Mouse (Mus musculus) midbrain, embryonic 11.5 days (tissue): ENCODE data around the gene Tnfaip8l3. TPM values are rescaled to one million over a fixed set of nuclear protein-coding genes. Genes with fewer than 3 reads are reported as not detected.

ENCODE experiments used
- ATAC-seq: fragments of 200-750 bp; cut with Nextera tagmentation; 2 replicates; pipeline ENCODE4 v1.8.0; 2017; ENCODE audit warnings: moderate TSS enrichment, moderate library complexity; ENCODE audit not compliant: low FRiP score
- DNase-seq: peaks from one replicate; pipeline ENCODE4 v3.0.0; 2015; ENCODE audit warnings: low spot score; ENCODE audit errors: missing footprints
- H3K27ac ChIP-seq: fragments of 300-500 bp; sonication (generic); 2 replicates; pipeline ENCODE4 v1.5.1; 2014; ENCODE audit warnings: low read depth, low read length
- H3K27me3 ChIP-seq: fragments of 300-500 bp; sonication (generic); 2 replicates; pipeline ENCODE4 v1.6.1; 2014; ENCODE audit warnings: mild to moderate bottlenecking, low read length, moderate library complexity, mixed read lengths; ENCODE audit not compliant: control insufficient read depth, insufficient read depth
- H3K36me3 ChIP-seq: fragments of 300-500 bp; sonication (generic); 2 replicates; pipeline ENCODE4 v1.6.1; 2014; ENCODE audit warnings: mild to moderate bottlenecking, low read length, moderate library complexity, mixed read lengths; ENCODE audit not compliant: control insufficient read depth, insufficient read depth
- H3K4me1 ChIP-seq: fragments of 300-500 bp; sonication (generic); 2 replicates; pipeline ENCODE4 v1.6.1; 2014; ENCODE audit warnings: low read length; ENCODE audit not compliant: control insufficient read depth, insufficient read depth
- H3K4me2 ChIP-seq: fragments of 300-500 bp; sonication (generic); 2 replicates; pipeline ENCODE4 v1.6.1; 2014; ENCODE audit warnings: mild to moderate bottlenecking, moderate library complexity
- H3K4me3 ChIP-seq: fragments of 300-500 bp; sonication (generic); 2 replicates; pipeline ENCODE4 v1.5.1; 2014; ENCODE audit warnings: low read depth, low read length
- H3K9ac ChIP-seq: fragments of 300-500 bp; sonication (generic); 2 replicates; pipeline ENCODE4 v1.6.1; 2014; ENCODE audit warnings: low read length
- H3K9me3 ChIP-seq: fragments of 300-500 bp; sonication (generic); 2 replicates; pipeline ENCODE4 v1.6.1; 2016; ENCODE audit warnings: low read length; ENCODE audit not compliant: control insufficient read depth
- WGBS: fragments of 180-500 bp; shearing (Covaris S2); extraction: QIAGEN DNeasy Blood & Tissue Kit; methylation state at CpG from one replicate; pipeline ENCODE4 v1.1.7; 2014; 5-methylcytosine and 5-hydroxymethylcytosine counted together
- polyA plus RNA-seq: library from polyadenylated mRNA; unstranded; fragments of >200 nt; fragmentation: Nextera tagmentation; extraction: Ambion mirVana; gene quantifications from 2 replicates; pipeline ENCODE4 v1.2.1, GENCODE M21; 2014

Tnfaip8l3 gene
- 0.11 and 0.28 TPM in 2 replicates for polyA plus RNA-seq

DNA sequence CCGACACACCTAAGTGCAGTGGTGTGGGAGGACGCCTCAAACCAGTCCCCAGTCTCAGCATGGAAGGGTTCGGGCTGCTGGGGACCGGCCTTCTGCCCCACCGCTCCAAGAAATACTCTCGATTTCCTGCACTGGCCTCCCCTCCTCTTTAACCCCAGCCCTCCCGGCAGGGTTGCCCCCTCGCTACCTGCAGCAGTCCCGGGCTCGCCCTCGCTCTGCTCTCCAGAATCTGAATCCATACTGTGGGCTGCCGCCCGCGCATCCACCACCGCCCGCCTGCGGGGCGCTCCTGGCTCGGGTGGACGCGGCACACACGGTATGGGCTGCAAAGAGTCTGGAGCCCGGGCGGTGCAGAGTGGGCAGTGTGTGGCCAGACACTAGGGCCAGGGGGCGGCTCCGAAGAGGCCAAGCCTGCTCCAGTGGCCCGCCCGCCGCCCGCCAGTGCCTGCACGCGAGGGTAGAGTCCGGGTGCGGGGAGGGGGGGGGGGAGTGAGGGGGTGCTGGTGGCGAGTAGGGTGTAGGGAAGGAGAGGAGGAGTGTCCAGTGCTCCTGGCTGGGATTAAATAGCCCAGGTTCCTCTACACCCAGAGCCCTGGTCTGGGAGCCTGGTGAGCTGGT is at the start of gene Tnfaip8l3:
Gene Tnfaip8l3 (minus strand): TSS at position 357 of the 618 bp plus-strand sequence.
- Histone ChIP-seq H3K27ac (no peak within 1 kb of the TSS), H3K36me3 (no peaks in the 10 kb centered on the region), H3K9ac (peak within 1 kb of the TSS; percentile 69), H3K4me1 (peaks cover 2% of the 10 kb centered on the region; the same call in 1 of the 2 replicates), H3K4me3 (peak within 1 kb of the TSS; percentile 50), H3K27me3 (peaks cover 4% of the 10 kb centered on the region; the same call in 1 of the 2 replicates), H3K4me2 (peak within 1 kb of the TSS; percentile 99), H3K9me3 (no peaks in the 10 kb centered on the region)
- DNase-seq, result peak; percentile 91
- peak; percentile 92 for ATAC-seq
- WGBS, result under 1% methylated on average over 29 of the region's 35 CpGs

DNA sequence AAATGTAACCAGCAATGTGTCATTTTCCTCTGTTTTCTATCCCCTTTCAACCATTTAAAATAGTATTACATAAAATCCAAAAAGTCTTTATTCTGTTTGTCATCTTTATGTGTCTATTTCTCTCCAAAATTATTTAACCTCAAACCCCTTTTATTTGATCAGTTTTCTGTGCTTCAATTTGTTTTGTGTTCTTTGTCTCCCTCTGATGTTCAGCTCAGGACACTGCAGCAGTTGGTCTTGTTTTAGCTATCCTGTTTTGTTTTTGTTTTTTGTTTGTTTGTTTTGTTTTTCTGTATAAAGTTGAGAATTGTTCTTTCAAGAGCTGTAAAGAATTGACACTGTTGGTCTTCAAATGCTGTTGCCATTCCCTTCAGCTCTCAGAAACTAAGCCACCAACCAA is 44.5 kb upstream of the Tnfaip8l3 start:
- H3K9me3 ChIP-seq, result no peaks in the 10 kb centered on the region; the same call in 1 of the 2 replicates
- H3K27me3 ChIP-seq, result no peaks in the 10 kb centered on the region
- H3K36me3 ChIP-seq, result no peaks in the 10 kb centered on the region
- no peak overlapping the region for H3K4me3 ChIP-seq
- H3K4me2 ChIP-seq, result no peak overlapping the region
- DNase-seq, result peak; percentile 84
- no peak for ATAC-seq
- H3K9ac ChIP-seq, result no peak overlapping the region
- no peaks in the 10 kb centered on the region for H3K4me1 ChIP-seq
- H3K27ac ChIP-seq, result no peak overlapping the region

DNA sequence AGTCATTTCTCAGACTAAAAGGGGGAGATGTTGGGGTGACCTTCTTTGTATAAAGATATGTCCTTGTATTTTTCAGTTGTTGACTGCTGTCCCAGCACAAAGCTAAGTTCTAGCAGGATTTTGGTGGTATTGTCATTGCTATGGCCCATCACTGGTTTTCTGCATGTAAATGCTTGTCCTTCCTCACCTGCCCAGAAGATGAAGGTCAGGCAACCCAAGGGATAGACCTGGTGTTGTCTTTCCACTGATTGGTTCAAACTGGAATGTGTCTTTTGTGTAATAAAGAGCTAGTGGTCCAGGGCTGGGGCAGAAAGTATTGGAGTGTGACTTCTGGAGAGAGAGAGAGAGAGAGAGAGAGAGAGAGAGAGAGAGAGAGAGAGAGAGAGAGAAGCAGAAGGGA is 30.4 kb upstream of the Tnfaip8l3 start:
- H3K4me2 ChIP-seq, result no peak overlapping the region
- ATAC-seq (no peak), DNase-seq (no peak)
- no peak overlapping the region for H3K4me3 ChIP-seq
- H3K27ac ChIP-seq, result no peak overlapping the region
- no peaks in the 10 kb centered on the region for H3K27me3 ChIP-seq
- H3K9me3 ChIP-seq, result peaks cover 3% of the 10 kb centered on the region; the same call in 1 of the 2 replicates
- H3K4me1 ChIP-seq, result no peaks in the 10 kb centered on the region
- H3K36me3 ChIP-seq, result no peaks in the 10 kb centered on the region
- no peak overlapping the region for H3K9ac ChIP-seq

DNA sequence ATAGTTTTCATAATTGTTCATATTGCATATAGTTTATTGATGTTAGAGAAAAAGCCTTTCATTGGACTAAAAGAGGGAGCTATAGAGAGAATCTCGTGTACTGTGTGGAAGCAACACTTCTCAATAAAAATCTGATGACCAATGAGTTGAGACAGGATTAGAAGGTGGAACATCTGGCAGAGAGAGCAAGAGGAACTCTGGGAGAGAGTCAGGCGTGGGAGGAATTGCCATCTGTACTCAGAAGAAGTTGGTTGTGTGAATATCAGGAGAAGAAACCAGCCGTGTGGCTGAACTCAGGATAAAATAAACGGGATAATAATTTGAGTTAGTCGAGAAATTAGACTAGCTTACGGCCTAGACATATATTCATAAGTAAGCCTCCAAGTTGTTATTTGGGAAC is 28.9 kb upstream of the Tnfaip8l3 start:
- no peak overlapping the region for H3K9ac ChIP-seq
- H3K36me3 ChIP-seq, result no peaks in the 10 kb centered on the region
- H3K27ac ChIP-seq, result no peak overlapping the region
- no peaks in the 10 kb centered on the region for H3K4me1 ChIP-seq
- H3K9me3 ChIP-seq, result no peaks in the 10 kb centered on the region
- no peaks in the 10 kb centered on the region for H3K27me3 ChIP-seq
- ATAC-seq (no peak), DNase-seq (no peak)
- H3K4me2 ChIP-seq, result no peak overlapping the region
- H3K4me3 ChIP-seq, result no peak overlapping the region
- WGBS, result 86% methylated on average over 6 of the region's 6 CpGs

DNA sequence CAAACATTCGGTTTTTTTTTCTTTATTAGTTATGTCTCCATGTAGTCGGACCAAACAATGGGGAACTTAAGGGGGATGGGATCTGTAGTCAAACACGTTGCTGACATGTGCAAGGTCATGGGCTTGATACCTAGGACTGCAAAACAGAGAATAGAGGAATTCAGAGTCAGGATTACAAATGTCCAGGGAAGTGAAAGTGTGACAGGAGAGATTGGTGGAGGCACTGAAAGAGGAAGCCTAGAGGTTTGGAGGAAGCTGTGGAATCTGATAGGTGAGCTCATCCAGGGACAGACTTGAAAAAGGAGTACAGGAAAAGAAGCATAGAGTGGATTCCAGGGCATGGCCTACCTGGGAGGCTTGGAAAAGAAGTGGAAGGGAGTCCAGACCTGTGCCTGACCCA is 16.1 kb upstream of the Tnfaip8l3 start:
- no peaks in the 10 kb centered on the region for H3K9me3 ChIP-seq
- H3K4me2 ChIP-seq, result no peak overlapping the region
- H3K27ac ChIP-seq, result no peak overlapping the region
- 77% methylated on average over 3 of the region's 3 CpGs for WGBS
- no peaks in the 10 kb centered on the region for H3K27me3 ChIP-seq
- no peaks in the 10 kb centered on the region for H3K4me1 ChIP-seq
- ATAC-seq (no peak), DNase-seq (no peak)
- no peak overlapping the region for H3K9ac ChIP-seq
- H3K4me3 ChIP-seq, result no peak overlapping the region
- no peaks in the 10 kb centered on the region for H3K36me3 ChIP-seq

DNA sequence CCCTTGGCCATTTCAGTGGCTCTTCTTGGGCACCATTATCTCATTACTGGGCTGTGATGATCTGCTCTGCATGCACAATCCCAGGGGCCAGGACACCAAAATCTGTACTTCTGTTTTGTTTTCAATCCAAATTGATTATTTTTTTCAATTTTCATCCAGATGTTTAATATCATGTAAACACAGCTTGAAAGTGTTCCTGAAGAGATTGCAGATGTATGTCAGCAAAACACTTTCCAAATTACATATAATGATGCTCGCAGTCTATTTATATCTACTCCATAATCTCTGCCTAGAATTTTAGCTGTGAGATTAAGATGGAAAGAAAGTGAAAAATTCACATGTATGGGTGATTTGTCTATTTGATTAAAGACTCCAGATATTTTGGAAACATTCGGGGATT is 9.6 kb upstream of the Tnfaip8l3 start:
- DNase-seq (no peak), ATAC-seq (no peak)
- H3K36me3 ChIP-seq, result no peaks in the 10 kb centered on the region
- H3K9ac ChIP-seq, result no peak overlapping the region
- no peak overlapping the region for H3K4me3 ChIP-seq
- no peak overlapping the region for H3K27ac ChIP-seq
- WGBS, result 82% methylated on average over 2 of the region's 2 CpGs
- no peaks in the 10 kb centered on the region for H3K4me1 ChIP-seq
- H3K27me3 ChIP-seq, result no peaks in the 10 kb centered on the region
- no peaks in the 10 kb centered on the region for H3K9me3 ChIP-seq
- H3K4me2 ChIP-seq, result no peak overlapping the region

DNA sequence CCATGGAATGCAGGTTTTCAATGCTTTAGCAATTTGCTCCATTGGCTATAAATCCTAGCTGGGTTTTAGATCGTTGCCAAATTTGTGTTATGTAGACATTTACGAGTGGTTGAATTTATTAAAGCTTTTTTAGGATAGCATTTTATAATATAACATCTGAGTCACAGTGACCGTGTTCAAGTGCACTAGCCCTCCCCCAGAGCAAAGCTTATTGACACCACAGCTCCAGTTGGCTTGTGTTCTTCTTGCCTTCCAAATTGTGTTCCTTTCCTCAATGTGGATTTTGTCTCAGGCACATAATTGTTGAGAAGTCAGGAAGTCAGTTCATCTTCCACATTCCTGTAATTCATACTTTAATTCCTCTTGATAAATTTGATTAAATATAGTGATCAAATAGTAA is 6.7 kb upstream of the Tnfaip8l3 start:
- 84% methylated on average over 3 of the region's 3 CpGs for WGBS
- Histone ChIP-seq H3K27ac (no peak overlapping the region), H3K27me3 (no peaks in the 10 kb centered on the region), H3K36me3 (no peaks in the 10 kb centered on the region), H3K4me2 (no peak overlapping the region), H3K9ac (no peak overlapping the region), H3K4me3 (no peak overlapping the region), H3K4me1 (no peaks in the 10 kb centered on the region), H3K9me3 (no peaks in the 10 kb centered on the region)
- ATAC-seq (no peak), DNase-seq (no peak)

DNA sequence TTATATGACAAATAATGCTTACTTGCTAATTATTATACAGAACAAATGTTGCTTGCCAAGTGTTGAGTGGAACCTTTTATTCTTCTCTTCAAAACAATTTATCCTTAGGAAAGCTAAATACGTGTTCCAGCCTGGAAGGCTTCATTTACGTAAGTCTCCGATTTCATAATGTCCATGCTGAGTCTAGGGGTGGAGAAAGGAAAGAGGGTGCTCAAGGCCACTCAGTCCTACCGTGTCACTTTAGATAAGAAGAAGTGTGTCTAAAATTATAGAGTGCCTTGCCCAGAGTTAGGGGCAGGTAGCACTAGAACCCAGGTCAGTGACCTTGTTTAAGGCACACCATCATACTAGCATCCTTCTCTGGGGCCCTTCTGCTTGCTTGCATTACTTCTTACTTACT is 5.5 kb upstream of the Tnfaip8l3 start:
- Histone ChIP-seq H3K27ac (no peak overlapping the region), H3K36me3 (no peaks in the 10 kb centered on the region), H3K4me2 (no peak overlapping the region), H3K27me3 (no peaks in the 10 kb centered on the region; the same call in 1 of the 2 replicates), H3K4me3 (no peak overlapping the region), H3K4me1 (no peaks in the 10 kb centered on the region), H3K9me3 (no peaks in the 10 kb centered on the region), H3K9ac (no peak overlapping the region)
- no peak for ATAC-seq
- no peak for DNase-seq
- WGBS, result 87% methylated on average over 4 of the region's 4 CpGs

DNA sequence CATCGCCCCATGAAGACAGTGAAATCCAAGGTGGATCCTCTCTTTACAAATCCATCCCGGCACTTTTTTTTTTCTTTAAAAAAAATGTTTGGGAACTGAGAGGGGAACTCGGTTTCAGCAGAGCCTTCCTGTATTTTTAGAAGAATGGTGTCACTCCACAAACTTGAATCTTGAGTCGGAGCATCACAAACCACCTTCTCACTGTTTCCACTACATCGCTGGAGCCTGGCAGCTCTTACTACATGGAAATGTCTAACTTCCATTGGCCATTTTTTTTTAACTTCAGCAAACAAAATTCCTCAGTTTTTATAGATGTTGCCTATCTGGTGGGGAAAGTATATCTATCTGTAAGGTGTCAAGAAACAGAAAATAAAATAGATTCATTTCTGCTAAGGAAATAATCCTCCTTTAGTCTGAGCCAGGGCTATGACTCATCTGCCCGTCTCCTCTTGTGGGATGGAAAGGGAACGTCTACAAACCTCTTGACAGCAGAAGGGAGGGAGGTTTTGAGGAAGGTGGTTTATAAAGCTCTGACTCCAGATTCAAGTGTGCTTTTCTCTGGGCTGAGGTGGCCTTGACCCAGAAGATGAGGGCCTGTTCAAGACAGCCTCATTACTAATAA is 3.4 kb upstream of the Tnfaip8l3 start:
- no peak for ATAC-seq
- no peak overlapping the region for H3K9ac ChIP-seq
- no peak for DNase-seq
- WGBS, result 77% methylated on average over 7 of the region's 7 CpGs
- peaks cover 2% of the 10 kb centered on the region; the same call in 1 of the 2 replicates for H3K4me1 ChIP-seq
- no peaks in the 10 kb centered on the region for H3K36me3 ChIP-seq
- no peaks in the 10 kb centered on the region for H3K9me3 ChIP-seq
- H3K4me2 ChIP-seq, result no peak overlapping the region
- H3K4me3 ChIP-seq, result no peak overlapping the region
- H3K27ac ChIP-seq, result no peak overlapping the region
- peaks cover under 1% of the 10 kb centered on the region; the same call in 1 of the 2 replicates for H3K27me3 ChIP-seq
